Mouse (Mus musculus): Measurements from ENCODE around the gene Kpna7.
"Not testable (repeated sequence)": the region's sequence is repeated elsewhere in the genome, so short reads cannot be mapped to it uniquely, and the experiment has no call there.

The Kpna7 gene

GRCm38 (mm10) chr5:145083632-145084451 lies at the start of gene Kpna7, which contains the start of gene Arpc1a:
Kpna7 (minus strand) TSS chr5:145084030.
Arpc1a (plus strand) TSS chr5:145083830.
- DNase-seq (ENCODE audit: low spot score): peak; percentile 93

GRCm38 (mm10) chr5:145133275-145133674 lies 49.4 kb upstream of the Kpna7 start:
- not testable (repeated sequence) for DNase-seq (ENCODE audit: low spot score)

GRCm38 (mm10) chr5:145130995-145131394 lies 47.2 kb upstream of the Kpna7 start:
- no peak for DNase-seq (ENCODE audit: low spot score)

- DNase-seq (ENCODE audit: low spot score): no peak
Observed at GRCm38 (mm10) chr5:145130191-145130590, 46.4 kb upstream of the Kpna7 start.

- not testable (repeated sequence) for DNase-seq (ENCODE audit: low spot score)
Observed at GRCm38 (mm10) chr5:145129773-145130172, 45.9 kb upstream of the Kpna7 start.

- no peak for DNase-seq (ENCODE audit: low spot score)
Observed at GRCm38 (mm10) chr5:145129124-145129523, 45.3 kb upstream of the Kpna7 start.

GRCm38 (mm10) chr5:145126580-145126979 lies 42.8 kb upstream of the Kpna7 start:
- DNase-seq (ENCODE audit: low spot score): no peak

- no peak for DNase-seq (ENCODE audit: low spot score)
Observed at GRCm38 (mm10) chr5:145123396-145123795, 39.6 kb upstream of the Kpna7 start.

GRCm38 (mm10) chr5:145120921-145121320 lies 37.1 kb upstream of the Kpna7 start:
- DNase-seq (ENCODE audit: low spot score): no peak

GRCm38 (mm10) chr5:145119385-145119784 lies 35.6 kb upstream of the Kpna7 start:
- DNase-seq (ENCODE audit: low spot score): no peak

GRCm38 (mm10) chr5:145118461-145118860 lies 34.6 kb upstream of the Kpna7 start:
- DNase-seq (ENCODE audit: low spot score): no peak

- no peak for DNase-seq (ENCODE audit: low spot score)
Observed at GRCm38 (mm10) chr5:145118005-145118404, 34.2 kb upstream of the Kpna7 start.

- DNase-seq (ENCODE audit: low spot score): peak; percentile 81
Observed at GRCm38 (mm10) chr5:145116916-145117315, 33.1 kb upstream of the Kpna7 start.

GRCm38 (mm10) chr5:145116316-145116715 lies 32.5 kb upstream of the Kpna7 start:
- DNase-seq (ENCODE audit: low spot score): peak; percentile 55

- no peak for DNase-seq (ENCODE audit: low spot score)
Observed at GRCm38 (mm10) chr5:145115736-145116135, 31.9 kb upstream of the Kpna7 start.

- peak; percentile 69 for DNase-seq (ENCODE audit: low spot score)
Observed at GRCm38 (mm10) chr5:145114606-145115473, 31.0 kb upstream of the Kpna7 start.

- peak; percentile 82 for DNase-seq (ENCODE audit: low spot score)
Observed at GRCm38 (mm10) chr5:145114071-145114605, 30.3 kb upstream of the Kpna7 start, which contains the start of gene Arpc1b. Arpc1b (plus strand) TSS chr5:145114215.

GRCm38 (mm10) chr5:145113416-145113815 lies 29.6 kb upstream of the Kpna7 start:
- no peak for DNase-seq (ENCODE audit: low spot score)

GRCm38 (mm10) chr5:145112566-145112965 lies 28.7 kb upstream of the Kpna7 start:
- no peak for DNase-seq (ENCODE audit: low spot score)

GRCm38 (mm10) chr5:145110401-145110800 lies 26.6 kb upstream of the Kpna7 start:
- DNase-seq (ENCODE audit: low spot score): no peak

- DNase-seq (ENCODE audit: low spot score): no peak
Observed at GRCm38 (mm10) chr5:145105694-145106275, 22.0 kb upstream of the Kpna7 start.

- no peak for DNase-seq (ENCODE audit: low spot score)
Observed at GRCm38 (mm10) chr5:145104328-145104727, 20.5 kb upstream of the Kpna7 start.

Data from ovary, postnatal 36 days (tissue).